19 mouse cellular contexts compared by ENCODE assay signal in genomic region chr6:116621318-116622023, GRCm38 (mm10). TPM values are rescaled to one million over a fixed set of nuclear protein-coding genes. Genes with fewer than 3 reads are reported as not detected.
A peak's percentile ranks its signal among the peaks of the same experiment; 100 is the strongest.
DNase-seq lines count a peak whose midpoint lies in the region; ATAC-seq and TF ChIP-seq lines count a peak whose summit lies in the region.
"Had no signal": no experiment of that assay in that cellular context is flagged by ENCODE, and none has a peak within 500 bp of the region (broad histone marks: within the 10 kb centered on the region; RNA-seq: fewer than 3 reads in every experiment).

No protein-coding gene starts in this region.

- no peak overlapping the region for H3K27ac ChIP-seq in lung, embryonic 14.5 days (ENCODE audit: low read depth)
- no peak overlapping the region for H3K27ac ChIP-seq in limb, embryonic 11.5 days (replicated peaks; ENCODE audit: low read depth, low read length)
- H3K27ac ChIP-seq: forebrain, embryonic 15.5 days; gastrocnemius, adult 2 months; heart, embryonic 10.5 days; kidney, postnatal 0 days; liver, embryonic 14.5 days; neural tube, embryonic 12.5 days had no signal

- WGBS in lung, embryonic 14.5 days, result 70% methylated on average over 8 of the region's 8 CpGs
- WGBS in limb, embryonic 11.5 days, result 66% methylated on average over 8 of the region's 8 CpGs

- no peak overlapping the region for H3K9ac ChIP-seq in lung, embryonic 14.5 days
- H3K9ac ChIP-seq in limb, embryonic 11.5 days (ENCODE audit: low read length), result no peak overlapping the region
- H3K9ac ChIP-seq: forebrain, embryonic 15.5 days; liver, embryonic 14.5 days; neural tube, embryonic 12.5 days had no signal

- no peak for TF ChIP-seq CTCF in lung, embryonic 14.5 days (IDR thresholded peaks at IDR 0.05; ENCODE audit: low read depth)

- H3K4me1 ChIP-seq in lung, embryonic 14.5 days (ENCODE audit: insufficient read depth), result no peaks in the 10 kb centered on the region
- no peaks in the 10 kb centered on the region for H3K4me1 ChIP-seq in limb, embryonic 11.5 days (ENCODE audit: control insufficient read depth, insufficient read depth, low read length)
- H3K4me1 ChIP-seq: heart, embryonic 10.5 days had no signal

- ATAC-seq in lung, embryonic 14.5 days (ENCODE audit: insufficient read depth), result no peak
- ATAC-seq in limb, embryonic 11.5 days (ENCODE audit: insufficient number of reproducible peaks, low FRiP score, low TSS enrichment, low read depth), result no peak
- ATAC-seq: forebrain, embryonic 15.5 days; inflammation-experienced regulatory T-cells, adult 6 months had no signal

- no peaks in the 10 kb centered on the region for H3K27me3 ChIP-seq in lung, embryonic 14.5 days (ENCODE audit: insufficient read depth, low read length)
- no peaks in the 10 kb centered on the region for H3K27me3 ChIP-seq in limb, embryonic 11.5 days (ENCODE audit: control insufficient read depth, insufficient read depth, low read length)
- H3K27me3 ChIP-seq: CH12.LX; forebrain, embryonic 15.5 days; neural tube, embryonic 12.5 days had no signal

- peak; percentile 9 for DNase-seq in lung, embryonic 14.5 days
- DNase-seq in lung, adult 18-20 months, result no peak
- DNase-seq in c-Kit-positive CD71-negative TER-119-negative erythroid progenitor cells, embryonic 14.5 days (ENCODE audit: low read depth), result peak; percentile 41
- DNase-seq in limb, embryonic 11.5 days (ENCODE audit: low spot score), result peak; percentile 18
- peak; percentile 38 for DNase-seq in skeletal muscle tissue, adult 2 months (ENCODE audit: low read depth, low spot score)
- no peak for DNase-seq in frontal cortex, postnatal 10 days (ENCODE audit: low spot score in 2 of 2)
- DNase-seq in kidney, adult 11 months, result no peak
- DNase-seq: adrenal gland, postnatal 10 days; cerebellum, postnatal 36 days; gastrocnemius, adult 2 months; heart, postnatal 4 days had no signal

- peaks cover 16% of the 10 kb centered on the region for H3K36me3 ChIP-seq in lung, embryonic 14.5 days (ENCODE audit: insufficient read depth)
- H3K36me3 ChIP-seq in limb, embryonic 11.5 days (ENCODE audit: control insufficient read depth, insufficient read depth, low read length), result 0 out of 2 replicates have a peak, but pooled peaks cover 6% of the 10 kb centered on the region

- H3K4me3 ChIP-seq in lung, embryonic 14.5 days (ENCODE audit: low read depth, low read length), result no peak overlapping the region
- no peak overlapping the region for H3K4me3 ChIP-seq in limb, embryonic 11.5 days (ENCODE audit: low read depth, low read length)
- H3K4me3 ChIP-seq: forebrain, embryonic 15.5 days; gastrocnemius, adult 2 months; heart, embryonic 10.5 days; neural tube, embryonic 12.5 days had no signal

- H3K4me2 ChIP-seq in lung, embryonic 14.5 days, result no peak overlapping the region
- no peak overlapping the region for H3K4me2 ChIP-seq in limb, embryonic 11.5 days (ENCODE audit: low read depth, severe bottlenecking)
- H3K4me2 ChIP-seq: forebrain, embryonic 15.5 days; neural tube, embryonic 12.5 days had no signal

- no peaks in the 10 kb centered on the region for H3K9me3 ChIP-seq in lung, embryonic 14.5 days (ENCODE audit: low read depth, low read length)
- no peaks in the 10 kb centered on the region for H3K9me3 ChIP-seq in limb, embryonic 11.5 days (ENCODE audit: control insufficient read depth, low read length)
- H3K9me3 ChIP-seq: forebrain, embryonic 15.5 days; heart, embryonic 10.5 days; neural tube, embryonic 12.5 days had no signal

RNA-seq across cellular contexts. Expression of gene Zfp422, which starts 7.3 kb away (rescaled TPM):
- 181 and 186 TPM in 2 replicates for polyA plus RNA-seq in lung, embryonic 14.5 days (2014; fragmentation: Nextera tagmentation; extraction: Ambion mirVana)
- 300 and 303 TPM in 2 replicates for polyA plus RNA-seq in limb, embryonic 11.5 days (2014; fragmentation: Nextera tagmentation; extraction: Ambion mirVana)

RNA-seq across cellular contexts. Expression of gene Depp1, which starts 28.9 kb away (rescaled TPM):
- 23.5 and 24.0 TPM in 2 replicates for polyA plus RNA-seq in lung, embryonic 14.5 days (2014; fragmentation: Nextera tagmentation; extraction: Ambion mirVana)
- polyA plus RNA-seq in limb, embryonic 11.5 days (2014; fragmentation: Nextera tagmentation; extraction: Ambion mirVana), result 24.5 and 29.3 TPM in 2 replicates
- polyA plus RNA-seq: inflammation-experienced regulatory T-cells, adult 6 months had no signal

RNA-seq across cellular contexts. Expression of gene Olfr215, which starts 37.5 kb away (rescaled TPM):
- not detected in 2 replicates for polyA plus RNA-seq in lung, embryonic 14.5 days (2014; fragmentation: Nextera tagmentation; extraction: Ambion mirVana)
- not detected in 2 replicates for polyA plus RNA-seq in limb, embryonic 11.5 days (2014; fragmentation: Nextera tagmentation; extraction: Ambion mirVana)
- polyA plus RNA-seq: forebrain, embryonic 15.5 days; heart, embryonic 10.5 days; inflammation-experienced regulatory T-cells, adult 6 months; kidney, postnatal 0 days; liver, embryonic 14.5 days; midbrain, postnatal 0 days; neural tube, embryonic 12.5 days had no signal

RNA-seq across cellular contexts. Expression of gene Rassf4, which starts 52.3 kb away (rescaled TPM):
- 5.1 and 5.6 TPM in 2 replicates for polyA plus RNA-seq in lung, embryonic 14.5 days (2014; fragmentation: Nextera tagmentation; extraction: Ambion mirVana)
- polyA plus RNA-seq in limb, embryonic 11.5 days (2014; fragmentation: Nextera tagmentation; extraction: Ambion mirVana), result 5.1 and 8.1 TPM in 2 replicates

Comparison
In these comparisons a context has a peak if more than half of its experiments do, and no peak if none do; other contexts are left out.
1. DNase-seq: peak in lung, embryonic 14.5 days (single experiment), c-Kit-positive CD71-negative TER-119-negative erythroid progenitor cells, embryonic 14.5 days (single experiment), limb, embryonic 11.5 days (single experiment) and skeletal muscle tissue, adult 2 months (single experiment); none in lung, adult 18-20 months (0 of 2), frontal cortex, postnatal 10 days (0 of 2) and kidney, adult 11 months (single experiment).